Mouse (Mus musculus): ENCODE results near the gene Ramp1.

Ramp1 gene

GRCm38 (mm10) chr1:91199793-91200192 is 20.2 kb downstream of the Ramp1 start:
- DNase-seq (ENCODE audit: low read depth, low spot score), result no peak

DNA sequence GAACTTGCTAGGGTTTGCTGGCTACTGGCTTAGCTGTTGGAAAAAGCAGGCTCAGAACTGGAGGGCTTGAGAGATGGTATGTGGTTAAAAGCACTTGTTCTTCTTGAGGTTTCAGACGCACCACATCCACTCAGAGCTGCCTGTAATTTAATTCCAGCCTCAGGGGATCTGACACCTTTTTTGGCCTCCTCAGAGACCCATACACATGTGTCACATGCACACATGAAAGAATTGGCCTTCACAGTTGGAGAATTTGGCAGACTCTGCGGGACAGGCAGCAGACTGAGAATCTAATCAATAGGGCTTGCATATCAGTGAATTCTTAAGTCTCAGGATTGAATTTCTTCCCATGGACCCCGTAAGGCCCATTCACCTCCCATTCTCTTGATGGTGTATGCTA is 21.5 kb downstream of the Ramp1 start:
- DNase-seq (ENCODE audit: low read depth, low spot score), result no peak

GRCm38 (mm10) chr1:91204221-91204765 is 24.7 kb downstream of the Ramp1 start:
- DNase-seq (ENCODE audit: low read depth, low spot score), result no peak

GRCm38 (mm10) chr1:91205651-91206050 is 26.0 kb downstream of the Ramp1 start:
- DNase-seq (ENCODE audit: low read depth, low spot score), result no peak

- no peak for DNase-seq (ENCODE audit: low read depth, low spot score)
Observed at GRCm38 (mm10) chr1:91206336-91206735, 26.7 kb downstream of the Ramp1 start.

GRCm38 (mm10) chr1:91206873-91207272 is 27.3 kb downstream of the Ramp1 start:
- no peak for DNase-seq (ENCODE audit: low read depth, low spot score)

DNA sequence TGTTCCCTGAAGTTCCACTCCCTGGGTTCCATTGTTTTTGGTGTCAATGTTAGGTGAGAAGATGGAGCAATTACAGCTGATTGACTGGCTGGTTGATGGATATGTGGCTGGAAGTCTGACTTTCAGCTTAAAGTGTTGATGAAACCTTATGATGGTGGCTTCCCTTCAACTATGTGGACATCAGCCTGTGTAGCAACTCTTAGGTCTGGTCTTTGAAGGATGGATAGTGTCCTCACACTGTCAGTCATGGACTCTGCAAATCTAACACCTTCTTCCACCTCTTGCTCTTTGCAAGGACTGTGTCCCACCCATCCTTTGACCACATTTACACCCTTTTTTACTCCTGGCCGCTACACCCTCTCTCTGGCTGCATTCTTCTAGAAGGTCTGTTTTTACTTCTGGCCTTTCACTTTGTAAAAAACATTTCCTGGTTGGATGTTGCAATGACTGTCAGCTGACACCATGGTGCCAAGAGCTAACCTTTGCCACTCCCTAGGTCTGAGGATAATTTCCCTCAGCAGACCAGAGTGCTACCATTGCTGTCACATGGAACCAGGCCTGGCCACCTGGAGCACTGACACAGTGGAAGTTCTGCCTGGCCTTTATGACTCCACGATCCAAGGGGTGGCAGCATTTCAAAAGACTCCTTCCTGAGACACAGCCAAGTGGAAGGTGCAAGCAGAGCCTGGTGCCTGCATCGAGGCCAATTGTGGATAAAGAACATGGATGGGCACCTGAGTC is 27.9 kb downstream of the Ramp1 start:
- no peak for DNase-seq (ENCODE audit: low read depth, low spot score)

DNA sequence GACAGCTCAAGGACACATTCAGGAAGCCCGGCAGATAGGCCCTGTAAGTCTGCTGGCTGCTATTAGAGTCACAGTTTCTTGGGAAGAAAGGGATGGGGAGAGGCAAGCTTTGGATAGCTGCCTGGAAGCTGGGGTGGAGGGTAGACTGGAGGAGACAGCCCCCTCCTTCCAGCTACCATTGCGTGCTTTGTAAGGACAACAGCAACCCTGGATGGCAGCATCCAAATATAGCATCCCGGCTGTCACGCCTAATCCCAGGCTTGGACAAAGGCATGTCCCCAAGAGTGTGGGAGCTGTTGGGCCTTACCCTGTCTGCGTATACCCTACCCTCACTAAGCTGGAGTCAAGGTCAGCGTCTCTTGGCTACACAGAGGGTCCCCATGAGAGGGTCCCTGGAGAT is 29.7 kb downstream of the Ramp1 start:
- DNase-seq (ENCODE audit: low read depth, low spot score), result no peak

GRCm38 (mm10) chr1:91209785-91210184 is 30.2 kb downstream of the Ramp1 start:
- DNase-seq (ENCODE audit: low read depth, low spot score), result no peak

GRCm38 (mm10) chr1:91211099-91211498 is 31.5 kb downstream of the Ramp1 start:
- DNase-seq (ENCODE audit: low read depth, low spot score), result peak; percentile 36

- DNase-seq (ENCODE audit: low read depth, low spot score), result no peak
Observed at GRCm38 (mm10) chr1:91211591-91212008, 32.0 kb downstream of the Ramp1 start.

GRCm38 (mm10) chr1:91215264-91215663 is 35.6 kb downstream of the Ramp1 start:
- DNase-seq (ENCODE audit: low read depth, low spot score), result no peak

- DNase-seq (ENCODE audit: low read depth, low spot score), result no peak
Observed at GRCm38 (mm10) chr1:91215981-91216380, 36.4 kb downstream of the Ramp1 start.

GRCm38 (mm10) chr1:91216504-91217267 is 37.1 kb downstream of the Ramp1 start:
- DNase-seq (ENCODE audit: low read depth, low spot score), result no peak

DNA sequence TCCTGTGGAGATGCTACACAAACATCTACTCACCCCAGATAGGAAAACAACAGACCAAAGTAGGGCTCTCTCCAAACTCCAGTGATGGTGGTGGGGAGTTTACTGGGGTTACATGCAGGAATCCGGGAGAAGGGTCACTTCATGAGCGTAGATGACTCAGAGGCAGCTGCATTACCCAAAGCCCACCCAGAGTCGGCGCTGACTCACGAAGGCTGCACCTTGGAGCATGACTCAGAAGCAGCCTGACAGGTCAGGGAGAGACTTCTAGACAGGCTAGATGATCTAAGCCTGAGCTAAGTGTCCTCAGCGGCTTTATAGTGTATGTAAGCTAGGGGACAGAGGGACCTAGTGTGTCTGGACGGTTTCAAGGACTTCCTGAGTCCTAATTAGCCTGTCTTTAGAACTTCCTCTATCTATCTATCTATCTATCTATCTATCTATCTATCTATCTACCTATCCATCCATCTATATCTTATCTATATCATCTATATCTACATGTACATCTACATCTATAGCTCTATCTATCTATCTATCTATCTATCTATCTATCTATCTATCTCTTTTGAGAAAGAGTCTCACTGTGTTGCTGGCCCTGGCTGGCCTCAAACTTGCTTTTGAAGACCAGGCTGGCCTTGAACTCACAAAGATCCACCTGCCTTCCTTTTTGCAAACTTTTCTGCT is 40.2 kb downstream of the Ramp1 start:
- DNase-seq (ENCODE audit: low read depth, low spot score), result no peak

DNA sequence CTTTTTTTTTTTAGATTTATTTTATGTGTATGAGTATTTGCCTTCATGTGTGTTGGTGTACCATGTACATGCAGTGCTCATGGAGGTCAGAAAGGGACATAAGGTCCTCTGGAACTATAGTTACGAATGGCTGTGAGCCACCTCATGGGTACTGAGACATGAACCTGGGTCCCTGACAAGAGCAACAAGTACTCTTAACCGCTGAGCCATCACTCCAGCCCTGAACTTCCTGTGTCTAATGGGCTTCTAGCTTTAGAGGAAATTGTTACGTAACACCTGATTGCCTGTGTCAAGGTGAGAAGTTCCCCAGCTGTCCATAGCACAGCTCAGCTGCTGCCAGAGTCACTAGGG is 40.7 kb downstream of the Ramp1 start:
- no peak for DNase-seq (ENCODE audit: low read depth, low spot score)

GRCm38 (mm10) chr1:91226562-91226961 is 46.9 kb downstream of the Ramp1 start:
- DNase-seq (ENCODE audit: low read depth, low spot score), result no peak

- DNase-seq (ENCODE audit: low read depth, low spot score), result no peak
Observed at GRCm38 (mm10) chr1:91227381-91228054, 47.9 kb downstream of the Ramp1 start.

DNA sequence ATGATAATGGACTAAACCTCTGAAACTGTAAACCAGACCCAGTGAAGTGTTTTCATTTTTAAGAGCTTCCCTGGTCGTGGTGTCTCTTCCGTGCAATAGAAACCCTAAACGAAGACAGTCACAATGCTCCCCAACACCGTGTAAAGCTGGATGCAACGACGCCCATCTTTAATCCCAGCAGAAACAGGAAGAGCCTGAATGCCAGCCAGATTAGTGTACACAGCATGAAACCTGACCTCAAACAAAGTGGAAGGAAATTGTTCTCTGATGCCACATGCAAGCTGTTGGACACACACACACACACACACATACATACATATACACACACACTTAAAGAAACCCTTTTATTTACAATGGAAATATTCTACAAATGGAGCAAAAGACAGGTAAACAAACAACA is 51.5 kb downstream of the Ramp1 start:
- no peak for DNase-seq (ENCODE audit: low read depth, low spot score)

DNA sequence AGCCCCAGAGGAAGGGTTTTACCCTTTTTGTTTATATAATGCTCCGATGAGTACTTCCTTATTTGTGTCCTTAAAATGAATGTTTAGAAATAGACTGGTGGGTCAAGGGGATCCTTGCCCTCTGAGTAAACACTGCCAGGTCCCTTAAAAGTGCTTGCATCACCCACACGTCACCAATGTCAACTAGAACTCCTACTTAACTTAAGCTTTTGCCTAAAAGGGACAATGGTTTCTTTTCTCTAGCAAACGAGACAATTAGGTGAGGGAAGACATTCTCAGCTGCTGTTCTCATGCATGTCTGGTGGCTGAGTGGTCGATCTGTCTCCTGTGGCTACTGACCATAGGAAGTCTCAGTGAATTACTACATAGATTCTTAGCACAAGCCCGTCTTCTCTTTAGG is 52.3 kb downstream of the Ramp1 start:
- no peak for DNase-seq (ENCODE audit: low read depth, low spot score)

GRCm38 (mm10) chr1:91235395-91235794 is 55.8 kb downstream of the Ramp1 start:
- DNase-seq (ENCODE audit: low read depth, low spot score), result no peak

GRCm38 (mm10) chr1:91237676-91238075 is 58.1 kb downstream of the Ramp1 start:
- no peak for DNase-seq (ENCODE audit: low read depth, low spot score)

All from retina, postnatal 7 days (tissue).